Mouse (Mus musculus) lung, postnatal 0 days (tissue): ENCODE measurements at regions not wholly inside any gene's neighbourhood (a gene's known extent, or its start where the extent isn't known, plus 50 kb on each side); places are given as distances from the start of the nearest gene placed in this dataset.

Experiments used
- CTCF ChIP-seq: IDR thresholded peaks from 2 replicates; pipeline ENCODE4 v1.5.1; 2016; ENCODE audit warnings: antibody characterized with exemption, mild to moderate bottlenecking
- EP300 ChIP-seq: IDR thresholded peaks from 2 replicates; pipeline ENCODE4 v1.6.1; 2016; ENCODE audit warnings: antibody characterized with exemption, mild to moderate bottlenecking, control low read depth

- TF ChIP-seq CTCF (no peak), EP300 (no peak)
Observed at GRCm38 (mm10) chr13:116514640-116515311, 205.3 kb upstream of the Isl1 start.
